Comparison of ENCODE assay signal across 8 mouse cellular contexts in genomic region chr7:3704475-3704874, GRCm38 (mm10). TPM values are rescaled to one million over a fixed set of nuclear protein-coding genes. Genes with fewer than 3 reads are reported as not detected.
DNase-seq lines count a peak whose midpoint lies in the region; ATAC-seq lines count a peak whose summit lies in the region.

No protein-coding gene starts in this region.

- peak overlapping the region; percentile 79 for H3K4me2 ChIP-seq in heart, embryonic 15.5 days
- peak overlapping the region; percentile 84 for H3K4me2 ChIP-seq in hindbrain, embryonic 13.5 days

- intact Hi-C loops in heart, postnatal 36 days (cut with DNase I) = loop anchor here (2.0 kb wide), 1 partner anchor 38 kb away; no protein-coding TSS in a partner anchor

- H3K9ac ChIP-seq in heart, embryonic 15.5 days = peak overlapping the region; percentile 76
- peak overlapping the region; percentile 82 for H3K9ac ChIP-seq in hindbrain, embryonic 13.5 days

- peak; percentile 14; the same call in 1 of the 2 replicates for ATAC-seq in heart, embryonic 15.5 days (replicated peaks; ENCODE audit: insufficient number of reproducible peaks, insufficient read depth, low FRiP score, low read depth)
- ATAC-seq in hindbrain, embryonic 13.5 days (ENCODE audit: low FRiP score) = peak; percentile 69
- 0 out of 2 replicates have a peak, but pooled peaks have one; percentile 4 for ATAC-seq in megakaryocyte-erythroid progenitor cell, adult 5-6 weeks (replicated peaks; ENCODE audit: low FRiP score, low TSS enrichment, poor library complexity, severe bottlenecking)

- no peaks in the 10 kb centered on the region for H3K27me3 ChIP-seq in heart, embryonic 15.5 days
- H3K27me3 ChIP-seq in hindbrain, embryonic 13.5 days = no peaks in the 10 kb centered on the region

- H3K4me3 ChIP-seq in heart, embryonic 15.5 days = peak overlapping the region; percentile 79
- peak overlapping the region; percentile 67 for H3K4me3 ChIP-seq in hindbrain, embryonic 13.5 days

- peak overlapping the region; percentile 91 for H3K27ac ChIP-seq in heart, embryonic 15.5 days
- peak overlapping the region; percentile 94 for H3K27ac ChIP-seq in hindbrain, embryonic 13.5 days

- H3K4me1 ChIP-seq in heart, embryonic 15.5 days (replicated peaks) = peaks cover 18% of the 10 kb centered on the region
- H3K4me1 ChIP-seq in hindbrain, embryonic 13.5 days (replicated peaks) = peaks cover 22% of the 10 kb centered on the region

- DNase-seq in heart, postnatal 36 days = no peak
- peak; percentile 56 for DNase-seq in R1 (ENCODE audit: low read depth, low spot score)
- DNase-seq in B cell, adult 2 months = no peak
- no peak for DNase-seq in right cerebral cortex, adult 18-20 months
- no peak for DNase-seq in gastrocnemius, adult 18-20 months (ENCODE audit: low spot score)

- no peaks in the 10 kb centered on the region for H3K9me3 ChIP-seq in heart, embryonic 15.5 days (replicated peaks)
- no peaks in the 10 kb centered on the region for H3K9me3 ChIP-seq in hindbrain, embryonic 13.5 days

- WGBS in heart, embryonic 15.5 days = 0% methylated on average over 20 of the region's 20 CpGs
- WGBS in hindbrain, embryonic 13.5 days = under 1% methylated on average over 20 of the region's 20 CpGs

- peaks cover 34% of the 10 kb centered on the region for H3K36me3 ChIP-seq in heart, embryonic 15.5 days
- H3K36me3 ChIP-seq in hindbrain, embryonic 13.5 days = peaks cover 42% of the 10 kb centered on the region

RNA-seq across cellular contexts. Expression of gene Rps9, which starts 0.7 kb away (rescaled TPM):
- 826 and 843 TPM in 2 replicates for polyA plus RNA-seq in heart, embryonic 15.5 days (2015; fragmentation: Nextera tagmentation; extraction: Ambion mirVana)
- 100 to 1,000 TPM; 621 to 660 TPM for total RNA-seq in heart, postnatal 36 days (2021)
- 948 and 980 TPM in 2 replicates for polyA plus RNA-seq in hindbrain, embryonic 13.5 days (2015; fragmentation: Nextera tagmentation; extraction: Ambion mirVana)
- 3,542 and 4,029 TPM in 2 replicates for total RNA-seq in megakaryocyte-erythroid progenitor cell, adult 5-6 weeks (2014; fragmentation: Nextera tagmentation)
- total RNA-seq in megakaryocyte-erythroid progenitor cell, adult 5-6 weeks (2017) = 1,380 and 1,558 TPM in 2 replicates
- total RNA-seq in gastrocnemius, adult 18-20 months (2021) = 100 to 1,000 TPM; 415 to 437 TPM

RNA-seq across cellular contexts. Expression of gene Mboat7, which starts 11.2 kb away (rescaled TPM):
- polyA plus RNA-seq in heart, embryonic 15.5 days (2015; fragmentation: Nextera tagmentation; extraction: Ambion mirVana) = 30.1 and 44.1 TPM in 2 replicates
- total RNA-seq in heart, postnatal 36 days (2021) = 10 to 100 TPM; 18.7 to 22.1 TPM
- 64.3 and 69.0 TPM in 2 replicates for polyA plus RNA-seq in hindbrain, embryonic 13.5 days (2015; fragmentation: Nextera tagmentation; extraction: Ambion mirVana)
- 20.2 and 26.7 TPM in 2 replicates for total RNA-seq in megakaryocyte-erythroid progenitor cell, adult 5-6 weeks (2014; fragmentation: Nextera tagmentation)
- total RNA-seq in megakaryocyte-erythroid progenitor cell, adult 5-6 weeks (2017) = 8.5 and 18.9 TPM in 2 replicates
- total RNA-seq in gastrocnemius, adult 18-20 months (2021) = 1 to 10 TPM; 7.6 to 8.1 TPM

RNA-seq across cellular contexts. Expression of gene Tsen34, which starts 11.8 kb away (rescaled TPM):
- polyA plus RNA-seq in heart, embryonic 15.5 days (2015; fragmentation: Nextera tagmentation; extraction: Ambion mirVana) = 198 and 226 TPM in 2 replicates
- total RNA-seq in heart, postnatal 36 days (2021) = 10 to 100 TPM; 73.9 to 77.4 TPM
- polyA plus RNA-seq in hindbrain, embryonic 13.5 days (2015; fragmentation: Nextera tagmentation; extraction: Ambion mirVana) = 233 and 242 TPM in 2 replicates
- 6.6 and 9.5 TPM in 2 replicates for total RNA-seq in megakaryocyte-erythroid progenitor cell, adult 5-6 weeks (2014; fragmentation: Nextera tagmentation)
- 10.3 and 18.2 TPM in 2 replicates for total RNA-seq in megakaryocyte-erythroid progenitor cell, adult 5-6 weeks (2017)
- 10 to 100 TPM; 27.3 to 31.9 TPM for total RNA-seq in gastrocnemius, adult 18-20 months (2021)

RNA-seq across cellular contexts. Expression of gene Pirb, which starts 15.7 kb away (rescaled TPM):
- 0.86 and 1.2 TPM in 2 replicates for polyA plus RNA-seq in heart, embryonic 15.5 days (2015; fragmentation: Nextera tagmentation; extraction: Ambion mirVana)
- 1 to 10 TPM; 1.7 to 2.6 TPM for total RNA-seq in heart, postnatal 36 days (2021)
- polyA plus RNA-seq in hindbrain, embryonic 13.5 days (2015; fragmentation: Nextera tagmentation; extraction: Ambion mirVana) = 0.25 and 0.32 TPM in 2 replicates
- total RNA-seq in megakaryocyte-erythroid progenitor cell, adult 5-6 weeks (2014; fragmentation: Nextera tagmentation) = 0.69 TPM in 1 of 2 replicates, not detected in the other
- total RNA-seq in megakaryocyte-erythroid progenitor cell, adult 5-6 weeks (2017) = 1.5 TPM in 1 of 2 replicates, not detected in the other
- under 1 TPM; 0.57 to 0.74 TPM for total RNA-seq in gastrocnemius, adult 18-20 months (2021)

RNA-seq across cellular contexts. Expression of gene Tmc4, which starts 27.1 kb away (rescaled TPM):
- polyA plus RNA-seq in heart, embryonic 15.5 days (2015; fragmentation: Nextera tagmentation; extraction: Ambion mirVana) = 4.1 and 7.8 TPM in 2 replicates
- 1 to 10 TPM in 1 of 2 experiments, under 1 TPM in 1; 0.54 to 1.2 TPM for total RNA-seq in heart, postnatal 36 days (2021)
- 4.7 and 5.8 TPM in 2 replicates for polyA plus RNA-seq in hindbrain, embryonic 13.5 days (2015; fragmentation: Nextera tagmentation; extraction: Ambion mirVana)
- 10.8 and 19.5 TPM in 2 replicates for total RNA-seq in megakaryocyte-erythroid progenitor cell, adult 5-6 weeks (2014; fragmentation: Nextera tagmentation)
- 1.7 and 8.6 TPM in 2 replicates for total RNA-seq in megakaryocyte-erythroid progenitor cell, adult 5-6 weeks (2017)
- total RNA-seq in gastrocnemius, adult 18-20 months (2021) = under 1 TPM; 0.17 to 0.34 TPM

Comparison
In these comparisons a context has a peak if more than half of its experiments do, and no peak if none do; other contexts are left out.
1. ATAC-seq: peak in every context shown above with its lines; median percentile 69 in hindbrain, embryonic 13.5 days; 14 in heart, embryonic 15.5 days; 4 in megakaryocyte-erythroid progenitor cell, adult 5-6 weeks.